Mouse (Mus musculus): ENCODE data around the gene Tfb1m. TPM values are rescaled to one million over a fixed set of nuclear protein-coding genes. Genes with fewer than 3 reads are reported as not detected.

Gene Tfb1m
- total RNA-seq (2023) = 6.9 to 8.5 TPM (median 7.4 TPM) in 4 replicates

GRCm38 (mm10) chr17:3557331-3558311 is at the start of gene Tfb1m:
Gene Tfb1m (minus strand): TSS chr17:3557781.

GRCm38 (mm10) chr17:3532254-3532653 is 25.3 kb downstream of the Tfb1m start, which contains the start of gene Cldn20:
Gene Cldn20 (plus strand): TSS chr17:3532554.

Other genes starting within 250 kb of the Tfb1m start
- 0.44 to 0.98 TPM (median 0.57 TPM) in 4 replicates for gene Tiam2, start 231.2 kb downstream of the Tfb1m start, total RNA-seq (2023)
- gene Cldn20, start 25.2 kb downstream of the Tfb1m start, total RNA-seq (2023) = not detected in 4 replicates
- gene Nox3, start 138.5 kb upstream of the Tfb1m start, total RNA-seq (2023) = not detected in 4 replicates